Mouse (Mus musculus) liver, embryonic 12.5 days (tissue): ENCODE measurements around the gene Rassf2. TPM values are rescaled to one million over a fixed set of nuclear protein-coding genes. Genes with fewer than 3 reads are reported as not detected.

Source experiments
- ATAC-seq: fragments of 200-750 bp; cut with Nextera tagmentation; 2 replicates; pipeline ENCODE4 v1.8.0; 2017; ENCODE audit warnings: moderate number of reproducible peaks, mild to moderate bottlenecking, moderate library complexity
- H3K27ac ChIP-seq: fragments of 300-500 bp; sonication (generic); 2 replicates; pipeline ENCODE4 v1.5.1; 2016; ENCODE audit warnings: mild to moderate bottlenecking
- H3K27me3 ChIP-seq: fragments of 300-500 bp; sonication (generic); replicated peaks from 2 replicates; pipeline ENCODE4 v1.6.1; 2016; ENCODE audit warnings: mild to moderate bottlenecking, moderate library complexity
- H3K36me3 ChIP-seq: fragments of 300-500 bp; sonication (generic); 2 replicates; pipeline ENCODE4 v1.6.1; 2016; ENCODE audit warnings: mild to moderate bottlenecking, moderate library complexity
- H3K4me1 ChIP-seq: fragments of 300-500 bp; sonication (generic); 2 replicates; pipeline ENCODE4 v1.6.1; 2016
- H3K4me2 ChIP-seq: fragments of 300-500 bp; sonication (generic); 2 replicates; pipeline ENCODE4 v1.6.1; 2016; ENCODE audit warnings: mild to moderate bottlenecking, moderate library complexity
- H3K4me3 ChIP-seq: fragments of 300-500 bp; sonication (generic); 2 replicates; pipeline ENCODE4 v1.5.1; 2016; ENCODE audit warnings: mild to moderate bottlenecking, moderate library complexity
- H3K9ac ChIP-seq: fragments of 300-500 bp; sonication (generic); 2 replicates; pipeline ENCODE4 v1.6.1; 2016; ENCODE audit warnings: mild to moderate bottlenecking, moderate library complexity
- H3K9me3 ChIP-seq: fragments of 300-500 bp; sonication (generic); replicated peaks from 2 replicates; pipeline ENCODE4 v1.6.1; 2016; ENCODE audit warnings: mild to moderate bottlenecking, moderate library complexity
- WGBS: fragments of 180-500 bp; shearing (Covaris S2); methylation state at CpG from one replicate; pipeline ENCODE4 v1.1.7; 2016; ENCODE audit not compliant: insufficient replicate concordance; 5-methylcytosine and 5-hydroxymethylcytosine counted together
- polyA plus RNA-seq: library from polyadenylated mRNA; unstranded; fragments of >200 nt; fragmentation: Nextera tagmentation; extraction: Ambion mirVana; gene quantifications from 2 replicates; pipeline ENCODE4 v1.2.1, GENCODE M21; 2016

Gene Rassf2
- polyA plus RNA-seq, 1 experiment from 2014 or later: 3.1 TPM

GRCm38 (mm10) chr2:132049491-132049890, 19.4 kb upstream of the Rassf2 start:
- no peak overlapping the region for H3K4me2 ChIP-seq
- no peak overlapping the region for H3K27ac ChIP-seq
- peaks cover 18% of the 10 kb centered on the region; the same call in 1 of the 2 replicates for H3K4me1 ChIP-seq
- 63% methylated on average over 3 of the region's 3 CpGs for WGBS
- H3K9ac ChIP-seq: no peak overlapping the region
- H3K9me3 ChIP-seq: no peaks in the 10 kb centered on the region
- H3K4me3 ChIP-seq: no peak overlapping the region
- H3K36me3 ChIP-seq: no peaks in the 10 kb centered on the region
- ATAC-seq: no peak
- no peaks in the 10 kb centered on the region for H3K27me3 ChIP-seq

GRCm38 (mm10) chr2:132048143-132048772, 18.2 kb upstream of the Rassf2 start:
- peak; percentile 24; the same call in 1 of the 2 replicates for ATAC-seq
- Histone ChIP-seq H3K4me2 (no peak overlapping the region), H3K27me3 (no peaks in the 10 kb centered on the region; the same call in 1 of the 2 replicates), H3K9me3 (no peaks in the 10 kb centered on the region), H3K9ac (no peak overlapping the region), H3K4me1 (peaks cover 18% of the 10 kb centered on the region; the same call in 1 of the 2 replicates), H3K27ac (no peak overlapping the region), H3K36me3 (no peaks in the 10 kb centered on the region), H3K4me3 (no peak overlapping the region)
- 70% methylated on average over 11 of the region's 11 CpGs for WGBS

- no peaks in the 10 kb centered on the region; the same call in 1 of the 2 replicates for H3K27me3 ChIP-seq
- no peak for ATAC-seq
- H3K9ac ChIP-seq: no peak overlapping the region
- no peak overlapping the region for H3K4me3 ChIP-seq
- 54% methylated on average over 4 of the region's 4 CpGs for WGBS
- no peak overlapping the region for H3K4me2 ChIP-seq
- no peaks in the 10 kb centered on the region for H3K36me3 ChIP-seq
- H3K27ac ChIP-seq: no peak overlapping the region
- no peaks in the 10 kb centered on the region for H3K9me3 ChIP-seq
- peaks cover 18% of the 10 kb centered on the region; the same call in 1 of the 2 replicates for H3K4me1 ChIP-seq
Observed at GRCm38 (mm10) chr2:132047364-132047763, 17.3 kb upstream of the Rassf2 start.

- Histone ChIP-seq H3K9ac (no peak overlapping the region), H3K9me3 (no peaks in the 10 kb centered on the region), H3K4me1 (peaks cover 12% of the 10 kb centered on the region; the same call in 1 of the 2 replicates), H3K4me2 (no peak overlapping the region), H3K27ac (no peak overlapping the region), H3K36me3 (no peaks in the 10 kb centered on the region), H3K27me3 (no peaks in the 10 kb centered on the region; the same call in 1 of the 2 replicates), H3K4me3 (no peak overlapping the region)
- no peak for ATAC-seq
- 67% methylated on average over 4 of the region's 4 CpGs for WGBS
Observed at GRCm38 (mm10) chr2:132046659-132047058, 16.6 kb upstream of the Rassf2 start.

GRCm38 (mm10) chr2:132044320-132045274, 14.5 kb upstream of the Rassf2 start:
- H3K4me3 ChIP-seq: no peak overlapping the region
- ATAC-seq: no peak
- no peaks in the 10 kb centered on the region for H3K9me3 ChIP-seq
- H3K9ac ChIP-seq: no peak overlapping the region
- H3K27ac ChIP-seq: no peak overlapping the region
- no peak overlapping the region for H3K4me2 ChIP-seq
- no peaks in the 10 kb centered on the region; the same call in 1 of the 2 replicates for H3K27me3 ChIP-seq
- H3K4me1 ChIP-seq: peaks cover 16% of the 10 kb centered on the region
- H3K36me3 ChIP-seq: no peaks in the 10 kb centered on the region
- 75% methylated on average over 15 of the region's 15 CpGs for WGBS

- Histone ChIP-seq H3K4me2 (no peak overlapping the region), H3K4me3 (no peak overlapping the region), H3K36me3 (no peaks in the 10 kb centered on the region), H3K27ac (0 out of 2 replicates have a peak overlapping the region, but pooled peaks have one; percentile 33), H3K9ac (no peak overlapping the region), H3K27me3 (no peaks in the 10 kb centered on the region; the same call in 1 of the 2 replicates), H3K4me1 (peaks cover 9% of the 10 kb centered on the region), H3K9me3 (no peaks in the 10 kb centered on the region)
- WGBS: 60% methylated on average over 13 of the region's 13 CpGs
- ATAC-seq: no peak
Observed at GRCm38 (mm10) chr2:132043101-132043621, 13.1 kb upstream of the Rassf2 start.

- H3K9ac ChIP-seq: no peak overlapping the region
- 38% methylated on average over 7 of the region's 7 CpGs for WGBS
- no peaks in the 10 kb centered on the region; the same call in 1 of the 2 replicates for H3K27me3 ChIP-seq
- peaks cover 23% of the 10 kb centered on the region for H3K4me1 ChIP-seq
- H3K27ac ChIP-seq: no peak overlapping the region
- H3K4me3 ChIP-seq: no peak overlapping the region
- no peak overlapping the region for H3K4me2 ChIP-seq
- H3K36me3 ChIP-seq: no peaks in the 10 kb centered on the region
- H3K9me3 ChIP-seq: no peaks in the 10 kb centered on the region
- ATAC-seq: 0 out of 2 replicates have a peak, but pooled peaks have one; percentile 40
Observed at GRCm38 (mm10) chr2:132039894-132040293, 9.8 kb upstream of the Rassf2 start.

GRCm38 (mm10) chr2:132036326-132036725, 6.3 kb upstream of the Rassf2 start:
- WGBS: 68% methylated on average over 5 of the region's 5 CpGs
- H3K9me3 ChIP-seq: no peaks in the 10 kb centered on the region
- no peaks in the 10 kb centered on the region for H3K36me3 ChIP-seq
- H3K27ac ChIP-seq: no peak overlapping the region
- no peak overlapping the region for H3K9ac ChIP-seq
- H3K4me3 ChIP-seq: no peak overlapping the region
- no peak overlapping the region for H3K4me2 ChIP-seq
- peaks cover 2% of the 10 kb centered on the region for H3K27me3 ChIP-seq
- peaks cover 40% of the 10 kb centered on the region for H3K4me1 ChIP-seq
- ATAC-seq: no peak

- H3K27me3 ChIP-seq: peaks cover 10% of the 10 kb centered on the region
- no peaks in the 10 kb centered on the region for H3K36me3 ChIP-seq
- H3K4me2 ChIP-seq: peak overlapping the region; percentile 28
- H3K4me1 ChIP-seq: peaks cover 42% of the 10 kb centered on the region
- no peak for ATAC-seq
- no peaks in the 10 kb centered on the region for H3K9me3 ChIP-seq
- peak overlapping the region; percentile 65 for H3K27ac ChIP-seq
- H3K4me3 ChIP-seq: no peak overlapping the region
- WGBS: 34% methylated on average over 11 of the region's 11 CpGs
- no peak overlapping the region for H3K9ac ChIP-seq
Observed at GRCm38 (mm10) chr2:132035470-132035835, 5.4 kb upstream of the Rassf2 start.

GRCm38 (mm10) chr2:132034590-132035469, 4.8 kb upstream of the Rassf2 start:
- peaks cover 17% of the 10 kb centered on the region for H3K27me3 ChIP-seq
- no peaks in the 10 kb centered on the region for H3K36me3 ChIP-seq
- H3K27ac ChIP-seq: peak overlapping the region; percentile 65
- H3K9me3 ChIP-seq: no peaks in the 10 kb centered on the region
- H3K9ac ChIP-seq: peak overlapping the region; percentile 10; the same call in 1 of the 2 replicates
- ATAC-seq: peak; percentile 79
- 29% methylated on average over 4 of the region's 4 CpGs for WGBS
- peak overlapping the region; percentile 28 for H3K4me2 ChIP-seq
- peaks cover 42% of the 10 kb centered on the region for H3K4me1 ChIP-seq
- no peak overlapping the region for H3K4me3 ChIP-seq
